Mouse (Mus musculus): ENCODE data around the gene Prkacb.

DNA sequence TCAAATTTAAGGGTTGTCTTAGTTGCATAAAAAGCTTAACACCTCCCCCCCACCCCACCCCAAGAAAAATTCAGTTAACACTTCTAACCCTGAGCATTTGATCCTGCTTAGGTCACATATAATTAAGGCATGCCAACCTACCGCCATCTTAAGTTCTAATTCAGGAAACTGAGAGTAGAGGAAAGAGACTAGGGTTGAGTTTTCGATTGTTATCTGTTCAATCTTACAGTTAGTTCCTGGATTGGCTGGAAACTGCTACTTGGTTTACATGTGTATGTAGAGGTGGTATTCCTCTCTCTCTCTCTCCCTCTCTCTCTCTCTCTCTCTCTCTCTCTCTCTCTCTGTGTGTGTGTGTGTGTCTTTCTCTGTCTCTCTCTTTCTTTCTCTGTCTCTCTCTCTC lies 129.7 kb downstream of the Prkacb start:
- TF ChIP-seq CTCF (IDR thresholded peaks at IDR 0.05; ENCODE audit: low read depth, low read length) (no peak), GATA1 (IDR thresholded peaks at IDR 0.05; ENCODE audit: borderline replicate concordance, low read length) (no peak), POLR2AphosphoS5 (IDR thresholded peaks at IDR 0.05; ENCODE audit: insufficient replicate concordance, low read depth, low read length) (no peak)

Measured in G1E (cell line).